Mouse (Mus musculus) heart, embryonic 12.5 days (tissue): ENCODE results near the gene Wtap. TPM values are rescaled to one million over a fixed set of nuclear protein-coding genes. Genes with fewer than 3 reads are reported as not detected.
"Not testable (repeated sequence)": the region's sequence is repeated elsewhere in the genome, so short reads cannot be mapped to it uniquely, and the experiment has no call there.

ENCODE experiments used
- ATAC-seq: fragments of 200-750 bp; cut with Nextera tagmentation; 2 replicates; pipeline ENCODE4 v1.8.0; 2017; ENCODE audit warnings: moderate TSS enrichment, moderate library complexity; ENCODE audit not compliant: insufficient number of reproducible peaks, low FRiP score
- H3K27ac ChIP-seq: fragments of 300-500 bp; sonication (generic); 2 replicates; pipeline ENCODE4 v1.5.1; 2016; ENCODE audit warnings: mild to moderate bottlenecking, moderate library complexity; ENCODE audit not compliant: poor library complexity, severe bottlenecking
- H3K27me3 ChIP-seq: fragments of 300-500 bp; sonication (generic); replicated peaks from 2 replicates; pipeline ENCODE4 v1.6.1; 2016; ENCODE audit warnings: mild to moderate bottlenecking, moderate library complexity
- H3K36me3 ChIP-seq: fragments of 300-500 bp; sonication (generic); 2 replicates; pipeline ENCODE4 v1.6.1; 2016; ENCODE audit warnings: mild to moderate bottlenecking, moderate library complexity
- H3K4me1 ChIP-seq: fragments of 300-500 bp; sonication (generic); replicated peaks from 2 replicates; pipeline ENCODE4 v1.6.1; 2016; ENCODE audit warnings: mild to moderate bottlenecking
- H3K4me2 ChIP-seq: fragments of 300-500 bp; sonication (generic); 2 replicates; pipeline ENCODE4 v1.6.1; 2016; ENCODE audit warnings: mild to moderate bottlenecking, moderate library complexity
- H3K4me3 ChIP-seq: fragments of 300-500 bp; sonication (generic); 2 replicates; pipeline ENCODE4 v1.5.1; 2016; ENCODE audit warnings: mild to moderate bottlenecking
- H3K9ac ChIP-seq: fragments of 300-500 bp; sonication (generic); 2 replicates; pipeline ENCODE4 v1.6.1; 2016; ENCODE audit warnings: mild to moderate bottlenecking, moderate library complexity
- H3K9me3 ChIP-seq: fragments of 300-500 bp; sonication (generic); replicated peaks from 2 replicates; pipeline ENCODE4 v1.6.1; 2016; ENCODE audit warnings: mild to moderate bottlenecking, moderate library complexity
- WGBS: fragments of 180-500 bp; shearing (Covaris S2); methylation state at CpG from one replicate; pipeline ENCODE4 v1.1.7; 2016; 5-methylcytosine and 5-hydroxymethylcytosine counted together
- polyA plus RNA-seq: library from polyadenylated mRNA; unstranded; fragments of >200 nt; fragmentation: Nextera tagmentation; extraction: Ambion mirVana; gene quantifications from 2 replicates; pipeline ENCODE4 v1.2.1, GENCODE M21; 2016

Gene Wtap
- polyA plus RNA-seq, 1 experiment from 2014 or later, result 74.4 TPM

DNA sequence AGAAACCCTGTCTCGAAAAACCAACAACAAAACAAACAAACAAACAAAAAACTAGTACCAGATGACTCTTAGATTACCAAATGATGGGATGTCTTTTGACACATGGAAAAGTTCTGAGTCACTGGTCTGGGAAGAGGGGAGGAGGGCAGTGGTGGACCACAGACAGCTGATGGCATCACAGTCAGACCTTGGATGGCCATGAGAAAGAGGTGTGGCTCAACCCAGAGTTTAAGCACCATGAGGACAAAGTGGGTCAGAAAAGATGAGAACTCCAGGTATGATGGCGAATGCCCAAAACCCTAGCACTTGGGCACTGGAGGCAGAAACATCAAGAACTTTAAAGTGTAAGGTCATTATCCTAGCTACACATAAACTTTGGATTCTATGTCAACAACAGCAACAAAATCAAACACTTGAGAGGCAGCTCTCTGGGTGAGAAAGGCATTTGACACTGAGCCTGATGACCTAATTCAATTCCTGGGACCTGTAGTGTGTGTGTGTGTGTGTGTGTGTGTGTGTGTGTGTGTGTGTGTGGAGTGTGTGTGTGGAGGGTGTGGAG lies 56.5 kb downstream of the Wtap start:
- Histone ChIP-seq H3K36me3 (peaks cover 2% of the 10 kb centered on the region; the same call in 1 of the 2 replicates), H3K4me3 (no peak overlapping the region), H3K9me3 (no peaks in the 10 kb centered on the region), H3K9ac (no peak overlapping the region), H3K27ac (no peak overlapping the region), H3K4me2 (no peak overlapping the region), H3K27me3 (no peaks in the 10 kb centered on the region; the same call in 1 of the 2 replicates), H3K4me1 (peaks cover 11% of the 10 kb centered on the region)
- WGBS, result 62% methylated on average over 2 of the region's 2 CpGs
- ATAC-seq, result no peak

DNA sequence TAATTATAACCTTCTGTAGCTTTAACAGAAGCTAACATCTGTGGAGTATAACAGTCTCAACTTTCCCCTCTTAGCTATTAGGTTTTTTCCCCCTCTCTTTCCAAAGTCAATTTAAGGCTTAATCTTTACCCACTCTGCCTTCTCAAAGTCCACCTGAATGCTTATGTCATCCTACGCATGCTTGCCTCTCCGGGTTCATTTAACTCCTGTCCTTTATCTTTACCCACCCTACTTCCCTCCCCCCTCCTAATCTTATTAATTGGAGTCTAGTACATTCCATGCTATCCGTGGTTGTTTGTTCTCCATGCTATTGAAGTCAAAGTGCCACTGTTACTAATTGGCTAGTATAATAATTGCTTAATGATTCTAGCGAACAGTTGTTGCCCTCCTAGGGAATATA lies 58.2 kb downstream of the Wtap start:
- peaks cover 9% of the 10 kb centered on the region for H3K4me1 ChIP-seq
- H3K4me3 ChIP-seq, result no peak overlapping the region
- H3K9me3 ChIP-seq, result no peaks in the 10 kb centered on the region
- WGBS, result 64% methylated on average over 4 of the region's 4 CpGs
- ATAC-seq, result no peak
- H3K36me3 ChIP-seq, result no peaks in the 10 kb centered on the region
- H3K27ac ChIP-seq, result no peak overlapping the region
- H3K9ac ChIP-seq, result no peak overlapping the region
- H3K27me3 ChIP-seq, result no peaks in the 10 kb centered on the region; the same call in 1 of the 2 replicates
- no peak overlapping the region for H3K4me2 ChIP-seq

DNA sequence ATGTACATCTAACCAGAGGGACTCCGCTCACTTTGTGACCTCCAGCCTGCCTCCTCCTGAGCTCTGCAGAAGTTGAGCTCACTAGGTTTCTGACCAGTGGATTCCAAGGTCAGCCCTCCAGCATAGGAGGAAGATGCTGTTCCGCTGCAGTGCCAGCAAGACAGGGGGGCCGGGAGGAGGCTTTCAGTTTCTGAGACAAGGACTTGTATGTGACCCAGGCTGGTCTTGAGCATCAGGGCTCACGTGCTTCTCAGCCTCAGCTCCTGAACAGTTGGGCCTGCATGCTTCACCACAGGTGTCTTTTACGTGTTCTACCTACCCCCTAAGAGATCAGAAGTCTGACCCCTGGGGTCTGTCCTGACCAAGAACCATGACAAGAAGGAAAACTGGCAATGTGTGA lies 62.4 kb downstream of the Wtap start:
- ATAC-seq, H3K27me3 ChIP-seq, H3K36me3 ChIP-seq, H3K4me1 ChIP-seq, H3K4me2 ChIP-seq, H3K27ac ChIP-seq, H3K9ac ChIP-seq, H3K9me3 ChIP-seq, H3K4me3 ChIP-seq: not testable (repeated sequence)
- 86% methylated on average over 5 of the region's 5 CpGs for WGBS

DNA sequence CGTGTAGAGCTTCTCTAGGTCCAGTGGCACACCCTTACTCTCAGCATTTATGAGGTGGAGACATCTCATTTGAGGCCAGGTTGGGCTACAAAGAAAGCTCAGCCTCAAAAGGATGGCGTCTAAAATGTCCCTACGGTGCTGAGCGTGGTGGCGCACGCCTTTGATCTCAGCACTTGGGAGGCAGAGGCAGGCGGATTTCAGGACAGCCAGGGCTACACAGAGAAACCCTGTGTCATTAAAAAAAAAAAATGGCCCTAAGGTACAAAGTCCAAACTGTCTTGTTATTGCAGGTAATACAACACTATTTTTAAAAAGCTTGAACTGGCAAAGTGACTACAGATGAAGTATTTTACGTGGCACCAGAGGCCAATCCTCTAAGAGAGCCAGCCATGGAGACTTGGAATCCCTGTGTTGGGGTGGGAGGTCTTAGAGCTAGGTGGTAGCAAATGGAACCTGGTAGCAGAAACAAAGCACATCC lies 68.2 kb downstream of the Wtap start:
- Histone ChIP-seq H3K27ac (no peak overlapping the region), H3K9ac (no peak overlapping the region), H3K4me1 (no peaks in the 10 kb centered on the region), H3K27me3 (no peaks in the 10 kb centered on the region), H3K36me3 (peaks cover 61% of the 10 kb centered on the region), H3K4me2 (no peak overlapping the region), H3K9me3 (no peaks in the 10 kb centered on the region), H3K4me3 (no peak overlapping the region)
- WGBS, result 87% methylated on average over 8 of the region's 8 CpGs
- no peak for ATAC-seq

DNA sequence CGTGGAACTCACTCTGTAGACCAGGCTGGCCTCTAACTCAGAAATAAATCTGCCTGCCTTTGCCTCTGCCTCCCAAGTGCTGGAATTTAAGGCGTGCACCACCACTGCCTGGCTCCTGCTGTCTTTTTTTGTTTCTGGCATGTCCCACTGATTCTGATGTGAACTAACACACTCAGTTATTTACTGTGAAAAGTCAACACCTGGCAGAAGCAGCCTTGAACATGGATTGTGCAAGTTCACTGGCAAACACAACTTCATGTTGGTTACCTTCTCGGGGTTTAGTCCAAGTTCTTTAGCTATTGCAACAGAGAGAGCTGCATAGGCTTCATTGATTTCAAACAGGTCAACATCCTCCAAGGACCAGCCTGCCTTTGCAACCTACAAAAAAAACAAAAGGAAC lies 69.0 kb downstream of the Wtap start:
- 92% methylated on average over 3 of the region's 3 CpGs for WGBS
- no peak overlapping the region for H3K9ac ChIP-seq

DNA sequence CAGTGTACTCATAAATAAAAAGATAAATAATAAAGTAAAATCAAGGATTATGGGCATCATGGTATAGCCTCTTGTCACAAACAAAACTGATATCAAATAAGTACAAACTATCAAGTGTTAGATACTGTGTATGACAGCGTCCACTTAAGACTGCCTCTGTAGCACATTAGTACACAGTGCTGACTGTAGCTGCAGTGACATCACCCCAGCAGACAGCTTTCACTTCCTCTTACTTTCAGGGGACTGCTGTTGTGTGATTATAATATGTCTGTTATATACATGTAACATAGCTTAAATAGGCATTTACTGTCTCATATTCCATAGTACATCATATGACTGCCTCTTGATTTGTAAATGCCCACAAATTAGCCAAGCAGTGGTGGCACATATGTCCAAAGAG lies 72.9 kb downstream of the Wtap start:
- Histone ChIP-seq H3K9ac (no peak overlapping the region), H3K36me3 (peaks cover 69% of the 10 kb centered on the region), H3K4me2 (no peak overlapping the region), H3K4me3 (no peak overlapping the region), H3K9me3 (no peaks in the 10 kb centered on the region), H3K27ac (no peak overlapping the region), H3K4me1 (no peaks in the 10 kb centered on the region), H3K27me3 (no peaks in the 10 kb centered on the region)
- 90% methylated on average over 1 of the region's 1 CpGs for WGBS
- ATAC-seq, result no peak

More for the DNA sequence above, 69.0 kb downstream of the Wtap start:
- H3K4me2 ChIP-seq, result no peak overlapping the region
- peaks cover 68% of the 10 kb centered on the region for H3K36me3 ChIP-seq
- H3K4me3 ChIP-seq, result no peak overlapping the region
- no peaks in the 10 kb centered on the region for H3K9me3 ChIP-seq
- ATAC-seq, result no peak
- no peaks in the 10 kb centered on the region for H3K27me3 ChIP-seq
- H3K27ac ChIP-seq, result no peak overlapping the region
- no peaks in the 10 kb centered on the region for H3K4me1 ChIP-seq

Other genes with a start within 250 kb of the Wtap start
- 293 and 312 TPM in 2 replicates for gene Igf2r, start 224.5 kb downstream of the Wtap start, polyA plus RNA-seq
- gene Mas1, start 126.0 kb downstream of the Wtap start, polyA plus RNA-seq, result 0.39 and 1.1 TPM in 2 replicates
- not detected in 2 replicates for gene Mrgprh, start 118.1 kb downstream of the Wtap start, polyA plus RNA-seq
- 0.51 and 1.1 TPM in 2 replicates for gene Pnldc1, start 83.9 kb downstream of the Wtap start, polyA plus RNA-seq
- 410 and 430 TPM in 2 replicates for gene Tcp1, start 78.5 kb downstream of the Wtap start, polyA plus RNA-seq
- gene Mrpl18, start 77.8 kb downstream of the Wtap start, polyA plus RNA-seq, result 181 and 187 TPM in 2 replicates
- gene Acat3, start 53.6 kb downstream of the Wtap start, polyA plus RNA-seq, result 0.57 and 0.61 TPM in 2 replicates
- 53.6 and 57.2 TPM in 2 replicates for gene Acat2, start 33.4 kb downstream of the Wtap start, polyA plus RNA-seq
- 319 and 325 TPM in 2 replicates for gene Sod2, start 12.7 kb upstream of the Wtap start, polyA plus RNA-seq
- 0.14 TPM in 1 of 2 replicates, not detected in the other for gene Gpr31b, start 58.1 kb upstream of the Wtap start, polyA plus RNA-seq
- gene Tcp10b, start 66.9 kb upstream of the Wtap start, polyA plus RNA-seq, result 0.15 TPM in 1 of 2 replicates, not detected in the other
- gene Unc93a, start 137.6 kb upstream of the Wtap start, polyA plus RNA-seq, result not detected in 2 replicates
- not detected in 2 replicates for gene Smok2a, start 227.0 kb upstream of the Wtap start, polyA plus RNA-seq
- gene Smok2b, start 236.1 kb upstream of the Wtap start, polyA plus RNA-seq, result not detected in 2 replicates